Mouse (Mus musculus) Muller cell, postnatal 12 days (primary cell): Measurements from ENCODE around the gene Tmem116.

Experiments
- DNase-seq: peaks from one replicate; pipeline ENCODE4 v3.0.0-alpha.2; 2015; ENCODE audit errors: inconsistent ontology term

The Tmem116 gene

GRCm38 (mm10) chr5:121540066-121540465, 88.4 kb downstream of the Tmem116 start:
- DNase-seq = no peak

- no peak for DNase-seq
Observed at GRCm38 (mm10) chr5:121541235-121541634, 89.5 kb downstream of the Tmem116 start.

- DNase-seq = no peak
Observed at GRCm38 (mm10) chr5:121543370-121543769, 91.7 kb downstream of the Tmem116 start.

GRCm38 (mm10) chr5:121544910-121545792, 93.5 kb downstream of the Tmem116 start, which contains the start of the genes Adam1a and Gm42878:
Adam1a (minus strand) TSS chr5:121545482.
Gm42878 (minus strand) TSS chr5:121545482.
- peak; percentile 65 for DNase-seq

- DNase-seq = peak; percentile 98
Observed at GRCm38 (mm10) chr5:121545793-121546529, 94.3 kb downstream of the Tmem116 start, which contains the start of gene Mapkapk5. Mapkapk5 (minus strand) TSS chr5:121545905.

GRCm38 (mm10) chr5:121546530-121546895, 94.8 kb downstream of the Tmem116 start:
- peak; percentile 28 for DNase-seq

GRCm38 (mm10) chr5:121547084-121547483, 95.4 kb downstream of the Tmem116 start:
- DNase-seq = no peak

- DNase-seq = no peak
Observed at GRCm38 (mm10) chr5:121549196-121549595, 97.5 kb downstream of the Tmem116 start.

GRCm38 (mm10) chr5:121562436-121562835, 110.7 kb downstream of the Tmem116 start:
- DNase-seq = no peak

GRCm38 (mm10) chr5:121564468-121564895, 112.8 kb downstream of the Tmem116 start:
- peak; percentile 62 for DNase-seq

GRCm38 (mm10) chr5:121566035-121566681, 114.5 kb downstream of the Tmem116 start:
- no peak for DNase-seq

- DNase-seq = no peak
Observed at GRCm38 (mm10) chr5:121569881-121570420, 118.3 kb downstream of the Tmem116 start.

- no peak for DNase-seq
Observed at GRCm38 (mm10) chr5:121570787-121571186, 119.1 kb downstream of the Tmem116 start.
